Mouse (Mus musculus) lung, adult 2 months (tissue): ENCODE data around the gene Kit. TPM values are rescaled to one million over a fixed set of nuclear protein-coding genes. Genes with fewer than 3 reads are reported as not detected.

ENCODE experiments used
- DNase-seq: peaks from one replicate; pipeline ENCODE4 v3.0.0; 2022
- H3K4me1 ChIP-seq: fragments of 200-500 bp; 2 replicates; pipeline ENCODE4 v1.6.1; 2011; ENCODE audit warnings: low read length; ENCODE audit not compliant: control insufficient read depth, insufficient read depth
- H3K4me3 ChIP-seq: fragments of 200-500 bp; replicated peaks from 2 replicates; pipeline ENCODE3; 2011; ENCODE audit warnings: low read depth, mild to moderate bottlenecking, control low read depth, low read length; ENCODE audit errors: extremely low read depth
- CTCF ChIP-seq: fragments of 200-500 bp; IDR thresholded peaks from 2 replicates; pipeline ENCODE4 v1.5.1; 2011; ENCODE audit warnings: mild to moderate bottlenecking, low read length, control low read depth; ENCODE audit not compliant: insufficient read depth
- POLR2A ChIP-seq: fragments of 200-500 bp; IDR thresholded peaks from 2 replicates; pipeline ENCODE4 v1.6.1; 2011; ENCODE audit warnings: low read depth, mild to moderate bottlenecking, control low read depth, low read length, borderline replicate concordance; ENCODE audit errors: extremely low read depth
- WGBS: fragments of 180-500 bp; shearing (Covaris S2); methylation state at CpG from one replicate; pipeline ENCODE4 v1.1.7; 2018; 5-methylcytosine and 5-hydroxymethylcytosine counted together
- polyA plus RNA-seq: library from polyadenylated mRNA; depleted of rRNA; stranded (reverse); fragments of >200 nt; gene quantifications from 2 replicates; pipeline ENCODE4 v1.2.3, GENCODE M21; 2012

Gene Kit
- polyA plus RNA-seq, 1 experiment: 98.8 TPM

- TF ChIP-seq POLR2A: no peak
- TF ChIP-seq CTCF: no peak
- DNase-seq: no peak
- WGBS: 84% methylated on average over 6 of the region's 6 CpGs
- H3K4me3 ChIP-seq: no peak overlapping the region
- H3K4me1 ChIP-seq: no peaks in the 10 kb centered on the region
Observed at GRCm38 (mm10) chr5:75658575-75658974, 83.9 kb downstream of the Kit start.

- no peaks in the 10 kb centered on the region for H3K4me1 ChIP-seq
- no peak overlapping the region for H3K4me3 ChIP-seq
- no peak for DNase-seq
- WGBS: 97% methylated on average over 27 of the region's 27 CpGs
- TF ChIP-seq POLR2A (no peak), CTCF (no peak)
Observed at GRCm38 (mm10) chr5:75660342-75660741, 85.6 kb downstream of the Kit start.

- H3K4me3 ChIP-seq: no peak overlapping the region
- WGBS: 74% methylated on average over 12 of the region's 12 CpGs
- TF ChIP-seq CTCF (no peak), POLR2A (no peak)
Observed at GRCm38 (mm10) chr5:75662466-75662865, 87.8 kb downstream of the Kit start.

GRCm38 (mm10) chr5:75663768-75664167, 89.1 kb downstream of the Kit start:
- TF ChIP-seq POLR2A (no peak), CTCF (no peak)
- 95% methylated on average over 2 of the region's 2 CpGs for WGBS
- no peak for DNase-seq
- Histone ChIP-seq H3K4me1 (no peaks in the 10 kb centered on the region), H3K4me3 (no peak overlapping the region)

More at GRCm38 (mm10) chr5:75662466-75662865, 87.8 kb downstream of the Kit start:
- DNase-seq: no peak
- H3K4me1 ChIP-seq: no peaks in the 10 kb centered on the region

- no peaks in the 10 kb centered on the region for H3K4me1 ChIP-seq
- DNase-seq: no peak
- 56% methylated on average over 3 of the region's 3 CpGs for WGBS
Observed at GRCm38 (mm10) chr5:75667083-75667482, 92.4 kb downstream of the Kit start.

GRCm38 (mm10) chr5:75671136-75671788, 96.5 kb downstream of the Kit start:
- 78% methylated on average over 5 of the region's 5 CpGs for WGBS
- TF ChIP-seq POLR2A: no peak
- TF ChIP-seq CTCF: no peak

More at GRCm38 (mm10) chr5:75667083-75667482, 92.4 kb downstream of the Kit start:
- no peak overlapping the region for H3K4me3 ChIP-seq
- TF ChIP-seq POLR2A (no peak), CTCF (no peak)

GRCm38 (mm10) chr5:75676024-75676423, 101.3 kb downstream of the Kit start:
- H3K4me3 ChIP-seq: no peak overlapping the region
- H3K4me1 ChIP-seq: no peaks in the 10 kb centered on the region
- TF ChIP-seq CTCF (no peak), POLR2A (no peak)
- no peak for DNase-seq
- 78% methylated on average over 3 of the region's 3 CpGs for WGBS

More at GRCm38 (mm10) chr5:75671136-75671788, 96.5 kb downstream of the Kit start:
- Histone ChIP-seq H3K4me3 (no peak overlapping the region), H3K4me1 (no peaks in the 10 kb centered on the region)
- no peak for DNase-seq

GRCm38 (mm10) chr5:75679896-75680295, 105.2 kb downstream of the Kit start:
- 50% methylated on average over 3 of the region's 3 CpGs for WGBS
- DNase-seq: no peak
- Histone ChIP-seq H3K4me1 (no peaks in the 10 kb centered on the region), H3K4me3 (no peak overlapping the region)
- no peak for TF ChIP-seq CTCF
- TF ChIP-seq POLR2A: no peak

GRCm38 (mm10) chr5:75695162-75695809, 120.6 kb downstream of the Kit start:
- no peak for DNase-seq
- Histone ChIP-seq H3K4me1 (no peaks in the 10 kb centered on the region), H3K4me3 (no peak overlapping the region)
- 77% methylated on average over 12 of the region's 12 CpGs for WGBS
- TF ChIP-seq CTCF (no peak), POLR2A (no peak)

GRCm38 (mm10) chr5:75696960-75697359, 122.2 kb downstream of the Kit start:
- DNase-seq: no peak
- TF ChIP-seq POLR2A (no peak), CTCF (no peak)
- H3K4me3 ChIP-seq: no peak overlapping the region
- no peaks in the 10 kb centered on the region for H3K4me1 ChIP-seq
- WGBS: 86% methylated on average over 5 of the region's 5 CpGs
